Mouse (Mus musculus): ENCODE data around the gene Nisch. TPM values are rescaled to one million over a fixed set of nuclear protein-coding genes. Genes with fewer than 3 reads are reported as not detected.

Gene Nisch
- polyA plus RNA-seq, 1 experiment = 292 TPM

DNA sequence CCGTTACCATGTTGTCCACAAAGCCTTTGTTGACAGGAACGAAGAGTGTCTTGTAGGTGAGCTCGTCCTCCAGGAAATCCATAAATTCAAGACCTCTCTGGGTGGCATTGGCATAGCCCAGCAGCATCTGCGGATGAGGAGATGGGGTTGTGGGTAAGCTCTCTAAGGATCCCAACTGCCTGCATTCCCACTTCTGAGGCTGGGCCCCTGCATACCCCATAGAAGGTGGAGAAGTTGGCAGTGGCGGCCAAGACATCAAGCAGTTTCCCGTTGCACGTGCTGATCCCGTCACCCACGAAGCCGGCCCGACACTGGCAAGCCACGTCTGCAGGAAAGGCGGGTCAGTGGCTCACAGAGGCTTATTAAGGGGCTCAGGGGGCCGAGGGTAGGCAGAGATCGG lies 76.6 kb downstream of the Nisch start:
- Histone ChIP-seq H3K4me3 (replicated peaks; ENCODE audit: insufficient read depth, low read depth, low read length) (no peak overlapping the region), H3K27me3 (ENCODE audit: control insufficient read depth, insufficient read depth, low read length) (no peaks in the 10 kb centered on the region), H3K27ac (ENCODE audit: insufficient read depth, low read length) (no peak overlapping the region), H3K4me1 (ENCODE audit: control insufficient read depth, insufficient read depth, low read length) (peaks cover 4% of the 10 kb centered on the region; the same call in 1 of the 2 replicates)
- 84% methylated on average over 15 of the region's 15 CpGs for WGBS
- DNase-seq = no peak
- no peak for TF ChIP-seq CTCF (IDR thresholded peaks at IDR 0.05; ENCODE audit: borderline replicate concordance, insufficient read depth, low read depth, low read length)

DNA sequence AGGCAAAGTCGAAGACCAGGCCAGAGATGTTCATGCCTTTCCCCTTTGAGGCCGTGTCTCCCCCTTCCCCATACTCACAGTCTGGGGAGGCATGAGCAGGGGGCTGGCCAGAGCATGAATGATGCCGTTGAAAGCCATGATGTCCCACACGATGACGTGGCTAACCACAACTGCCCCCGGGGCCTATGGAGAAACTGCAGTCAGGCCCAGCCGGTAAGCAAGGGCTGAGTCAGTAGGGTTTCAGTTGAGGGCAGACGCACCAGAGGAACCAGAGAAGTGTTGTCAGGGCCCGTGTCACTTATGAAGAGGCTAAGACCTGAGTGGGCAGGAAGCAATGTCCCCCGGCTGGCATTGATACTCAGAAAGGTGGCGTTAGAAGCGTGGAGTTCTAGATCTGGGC lies 77.1 kb downstream of the Nisch start:
- 91% methylated on average over 12 of the region's 12 CpGs for WGBS
- Histone ChIP-seq H3K27ac (ENCODE audit: insufficient read depth, low read length) (no peak overlapping the region), H3K4me3 (replicated peaks; ENCODE audit: insufficient read depth, low read depth, low read length) (no peak overlapping the region), H3K4me1 (ENCODE audit: control insufficient read depth, insufficient read depth, low read length) (peaks cover 4% of the 10 kb centered on the region; the same call in 1 of the 2 replicates), H3K27me3 (ENCODE audit: control insufficient read depth, insufficient read depth, low read length) (no peaks in the 10 kb centered on the region)
- DNase-seq = no peak
- TF ChIP-seq CTCF (IDR thresholded peaks at IDR 0.05; ENCODE audit: borderline replicate concordance, insufficient read depth, low read depth, low read length) (no peak), POLR2A (IDR thresholded peaks at IDR 0.05; ENCODE audit: borderline replicate concordance, insufficient read depth, low read length) (no peak)

DNA sequence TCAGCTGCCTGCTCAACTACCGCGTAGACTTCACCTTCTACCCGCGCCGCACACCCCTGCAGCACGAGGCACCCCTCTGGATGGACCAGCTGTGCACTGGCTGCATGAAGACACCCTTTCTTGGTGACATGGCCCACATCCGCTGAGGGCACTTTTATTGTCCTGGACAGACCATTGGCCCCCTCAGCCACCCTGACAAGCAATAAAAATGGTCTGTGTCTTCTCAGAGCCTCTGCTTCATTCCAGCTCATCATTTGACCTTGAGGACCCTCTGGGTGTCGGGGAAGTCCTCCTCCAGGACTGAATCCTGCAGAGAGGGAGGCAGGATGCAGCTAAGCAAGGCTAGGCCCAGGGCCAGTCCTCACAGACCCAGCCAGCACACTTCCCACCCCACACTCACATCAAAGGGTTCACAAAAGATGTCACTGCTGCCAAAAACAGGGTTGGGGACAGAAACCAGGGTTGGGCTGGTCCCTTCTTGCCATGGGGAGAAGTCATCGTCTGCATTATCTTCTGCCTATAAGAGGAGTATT lies 77.8 kb downstream of the Nisch start:
- Histone ChIP-seq H3K4me3 (replicated peaks; ENCODE audit: insufficient read depth, low read depth, low read length) (no peak overlapping the region), H3K27me3 (ENCODE audit: control insufficient read depth, insufficient read depth, low read length) (no peaks in the 10 kb centered on the region), H3K27ac (ENCODE audit: insufficient read depth, low read length) (no peak overlapping the region), H3K4me1 (ENCODE audit: control insufficient read depth, insufficient read depth, low read length) (peaks cover 4% of the 10 kb centered on the region; the same call in 1 of the 2 replicates)
- TF ChIP-seq POLR2A (IDR thresholded peaks at IDR 0.05; ENCODE audit: borderline replicate concordance, insufficient read depth, low read length) (no peak), CTCF (IDR thresholded peaks at IDR 0.05; ENCODE audit: borderline replicate concordance, insufficient read depth, low read depth, low read length) (no peak)
- 88% methylated on average over 9 of the region's 9 CpGs for WGBS
- DNase-seq = no peak

DNA sequence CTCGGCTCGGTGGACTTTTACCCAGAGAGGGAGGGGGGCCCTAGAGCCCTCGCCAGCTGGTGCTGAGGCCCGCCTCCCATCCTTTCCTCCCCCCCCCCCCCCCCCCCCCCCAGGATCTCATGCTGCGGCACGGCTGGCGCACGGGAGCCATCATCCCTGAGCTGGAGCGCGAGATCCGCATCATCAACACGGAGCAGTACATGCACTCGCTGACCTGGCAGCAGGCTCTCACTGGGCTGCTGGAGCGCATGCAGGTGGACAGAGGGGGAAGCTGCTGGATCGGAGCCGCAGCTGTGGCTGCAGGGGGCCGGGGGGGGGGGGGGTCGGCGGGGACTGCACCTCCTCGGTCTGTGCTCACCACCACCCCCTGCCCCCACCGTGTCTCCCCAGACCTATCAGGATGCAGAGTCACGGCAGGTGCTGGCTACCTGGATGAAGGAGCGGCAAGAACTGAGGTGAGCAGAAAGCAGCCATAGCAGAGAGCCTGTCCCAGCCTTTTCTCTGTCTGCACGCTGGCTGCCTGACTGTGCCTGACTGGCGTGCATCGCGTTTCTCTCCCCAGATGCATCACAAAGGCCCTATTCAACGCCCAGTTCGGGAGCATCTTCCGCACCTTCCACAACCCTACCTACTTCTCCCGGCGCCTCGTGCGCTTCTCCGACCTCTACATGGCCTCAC lies 78.4 kb downstream of the Nisch start:
- Histone ChIP-seq H3K4me1 (ENCODE audit: control insufficient read depth, insufficient read depth, low read length) (peaks cover 4% of the 10 kb centered on the region; the same call in 1 of the 2 replicates), H3K27me3 (ENCODE audit: control insufficient read depth, insufficient read depth, low read length) (no peaks in the 10 kb centered on the region), H3K4me3 (replicated peaks; ENCODE audit: insufficient read depth, low read depth, low read length) (peak overlapping the region; percentile 36), H3K27ac (ENCODE audit: insufficient read depth, low read length) (no peak overlapping the region)
- DNase-seq = peak; percentile 36 to 53
- TF ChIP-seq CTCF (IDR thresholded peaks at IDR 0.05; ENCODE audit: borderline replicate concordance, insufficient read depth, low read depth, low read length) (no peak), POLR2A (IDR thresholded peaks at IDR 0.05; ENCODE audit: borderline replicate concordance, insufficient read depth, low read length) (no peak)
- whole genome bisulfite sequencing = 41% methylated on average over 33 of the region's 35 CpGs

DNA sequence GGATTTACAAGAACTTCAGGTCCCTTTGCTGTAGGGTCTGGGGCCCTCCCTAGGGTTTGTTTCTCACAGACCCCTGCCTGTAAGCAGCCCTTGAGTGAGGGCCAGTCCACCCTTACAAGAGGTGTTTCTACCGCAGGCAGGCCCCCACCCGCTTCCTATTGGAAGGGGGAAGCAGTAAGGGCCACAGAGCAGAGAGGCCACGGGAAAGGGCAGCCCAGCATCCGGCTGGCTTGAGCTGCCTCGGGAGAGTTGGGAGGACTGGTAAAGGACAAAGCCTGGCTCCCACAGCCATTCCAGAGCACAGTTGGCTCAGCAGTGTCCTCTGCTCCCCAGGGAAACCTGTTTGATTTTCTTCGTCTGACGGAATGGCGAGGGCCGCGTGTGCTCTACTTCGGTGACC lies 79.0 kb downstream of the Nisch start:
- Histone ChIP-seq H3K27ac (ENCODE audit: insufficient read depth, low read length) (no peak overlapping the region), H3K4me1 (ENCODE audit: control insufficient read depth, insufficient read depth, low read length) (peaks cover 4% of the 10 kb centered on the region; the same call in 1 of the 2 replicates), H3K4me3 (replicated peaks; ENCODE audit: insufficient read depth, low read depth, low read length) (peak overlapping the region; percentile 36), H3K27me3 (ENCODE audit: control insufficient read depth, insufficient read depth, low read length) (no peaks in the 10 kb centered on the region)
- TF ChIP-seq POLR2A (IDR thresholded peaks at IDR 0.05; ENCODE audit: borderline replicate concordance, insufficient read depth, low read length) (no peak), CTCF (IDR thresholded peaks at IDR 0.05; ENCODE audit: borderline replicate concordance, insufficient read depth, low read depth, low read length) (no peak)
- 32% methylated on average over 11 of the region's 11 CpGs for WGBS
- DNase-seq = no peak

DNA sequence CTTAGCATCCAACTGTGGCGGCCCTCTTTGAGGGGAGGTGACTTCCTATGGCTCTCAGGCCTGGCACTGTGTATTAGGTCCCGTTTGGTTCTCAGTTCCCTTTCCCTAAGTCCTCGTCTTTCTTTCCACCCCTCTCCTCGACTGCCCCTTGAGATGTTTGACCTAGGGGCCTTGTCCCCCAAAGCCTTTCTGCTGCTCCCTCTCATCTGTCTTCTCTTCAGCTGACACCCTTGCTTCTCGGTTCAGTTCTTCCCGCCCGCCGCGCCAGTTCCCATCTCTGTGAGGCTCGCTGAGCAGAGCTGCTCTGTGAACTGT lies 79.5 kb downstream of the Nisch start:
- Histone ChIP-seq H3K27me3 (ENCODE audit: control insufficient read depth, insufficient read depth, low read length) (no peaks in the 10 kb centered on the region), H3K4me1 (ENCODE audit: control insufficient read depth, insufficient read depth, low read length) (peaks cover 4% of the 10 kb centered on the region; the same call in 1 of the 2 replicates), H3K27ac (ENCODE audit: insufficient read depth, low read length) (no peak overlapping the region), H3K4me3 (replicated peaks; ENCODE audit: insufficient read depth, low read depth, low read length) (no peak overlapping the region)
- peak in 1 of 2 experiments; percentile 9 for DNase-seq
- no peak for TF ChIP-seq POLR2A (IDR thresholded peaks at IDR 0.05; ENCODE audit: borderline replicate concordance, insufficient read depth, low read length)
- no peak for TF ChIP-seq CTCF (IDR thresholded peaks at IDR 0.05; ENCODE audit: borderline replicate concordance, insufficient read depth, low read depth, low read length)
- WGBS = 82% methylated on average over 10 of the region's 10 CpGs

DNA sequence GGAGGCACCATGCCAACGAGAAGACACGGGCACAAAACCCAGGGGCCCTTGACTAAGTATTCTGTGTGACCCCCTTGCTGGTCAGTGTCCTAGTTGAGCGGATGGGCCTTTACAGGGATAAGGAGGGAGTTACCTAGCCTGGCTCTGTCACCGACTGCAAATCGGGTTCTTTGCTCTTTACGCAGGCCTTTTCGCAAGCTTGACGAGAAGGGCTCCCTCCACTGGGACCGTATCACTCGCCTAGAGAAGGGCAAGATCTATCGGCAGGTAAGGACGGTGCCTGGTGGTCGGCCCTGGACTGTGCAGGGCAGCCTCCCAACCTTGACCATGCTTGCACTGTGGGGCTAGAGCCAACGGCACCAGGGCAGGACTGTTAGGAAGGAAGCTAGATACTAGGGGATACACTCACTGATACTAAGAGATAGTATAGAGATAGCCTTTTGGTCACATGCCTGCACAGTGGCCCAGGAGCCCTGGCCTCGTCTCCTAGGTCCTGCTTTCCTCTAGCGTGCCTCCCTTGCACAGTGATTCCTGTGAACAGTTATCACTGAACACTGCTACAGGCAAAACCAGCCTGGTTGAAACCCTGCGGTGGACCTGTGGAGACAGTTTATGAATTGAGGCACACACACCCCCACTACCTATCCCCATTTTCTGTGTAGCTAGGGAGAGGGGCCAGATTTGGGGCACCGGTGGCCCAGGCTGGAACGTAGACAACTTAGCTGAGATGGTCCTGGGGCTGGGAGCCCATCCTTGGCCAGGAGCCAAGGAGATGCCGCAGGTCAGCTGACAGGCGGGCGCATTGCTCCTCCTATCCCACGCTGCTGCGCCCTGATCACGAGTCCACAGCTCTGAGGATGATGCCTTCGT lies 80.1 kb downstream of the Nisch start:
- WGBS = 84% methylated on average over 26 of the region's 26 CpGs
- TF ChIP-seq CTCF (IDR thresholded peaks at IDR 0.05; ENCODE audit: borderline replicate concordance, insufficient read depth, low read depth, low read length) = no peak
- TF ChIP-seq POLR2A (IDR thresholded peaks at IDR 0.05; ENCODE audit: borderline replicate concordance, insufficient read depth, low read length) = no peak
- no peak overlapping the region for H3K27ac ChIP-seq (ENCODE audit: insufficient read depth, low read length)

More for the DNA sequence above, 80.1 kb downstream of the Nisch start:
- Histone ChIP-seq H3K4me3 (replicated peaks; ENCODE audit: insufficient read depth, low read depth, low read length) (no peak overlapping the region), H3K4me1 (ENCODE audit: control insufficient read depth, insufficient read depth, low read length) (peaks cover 4% of the 10 kb centered on the region; the same call in 1 of the 2 replicates), H3K27me3 (ENCODE audit: control insufficient read depth, insufficient read depth, low read length) (no peaks in the 10 kb centered on the region)
- DNase-seq = peak in 1 of 2 experiments; percentile 14
